Mouse (Mus musculus): ENCODE measurements around the gene Boc.

Boc gene

GRCm38 (mm10) chr16:44526689-44527088, 32.0 kb downstream of the Boc start:
- no peak for DNase-seq

DNA sequence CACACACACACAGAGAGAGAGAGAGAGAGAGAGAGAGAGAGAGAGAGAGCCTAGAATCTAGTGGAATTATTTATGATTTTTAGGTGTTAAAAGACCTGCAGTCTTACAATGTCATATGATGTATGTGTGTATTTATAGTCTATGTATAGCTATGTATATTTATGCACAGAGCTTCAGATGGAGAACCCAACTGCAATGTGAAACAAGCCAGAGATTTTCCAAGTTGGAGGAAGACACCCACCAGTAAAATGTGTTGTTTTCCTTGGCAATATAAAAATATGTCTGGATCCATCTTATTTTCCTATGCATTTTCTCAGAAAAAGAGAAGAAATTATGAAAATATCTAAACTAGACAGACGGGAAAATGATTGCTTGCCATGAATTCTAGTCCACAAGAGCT, 32.7 kb downstream of the Boc start:
- DNase-seq, result no peak

DNA sequence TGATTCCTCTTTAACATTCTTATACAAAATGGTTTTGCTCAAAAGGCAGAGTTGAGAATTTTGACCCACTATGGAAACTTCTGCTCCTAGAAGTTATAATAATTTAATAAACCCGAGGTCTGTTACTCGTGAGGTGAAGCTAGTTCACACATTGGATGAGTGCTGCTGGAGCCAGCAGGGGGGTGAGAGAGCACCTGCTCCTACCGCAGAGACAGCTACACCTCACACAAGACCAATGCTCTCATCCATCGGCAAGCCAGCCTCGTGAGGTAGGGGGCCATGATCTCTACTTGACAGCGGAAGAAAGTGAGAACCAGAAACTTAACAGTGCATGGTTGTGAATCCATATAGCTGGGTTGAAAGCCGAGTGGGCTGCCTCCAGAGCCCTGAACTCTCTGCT, 35.1 kb downstream of the Boc start:
- peak; percentile 63 for DNase-seq

DNA sequence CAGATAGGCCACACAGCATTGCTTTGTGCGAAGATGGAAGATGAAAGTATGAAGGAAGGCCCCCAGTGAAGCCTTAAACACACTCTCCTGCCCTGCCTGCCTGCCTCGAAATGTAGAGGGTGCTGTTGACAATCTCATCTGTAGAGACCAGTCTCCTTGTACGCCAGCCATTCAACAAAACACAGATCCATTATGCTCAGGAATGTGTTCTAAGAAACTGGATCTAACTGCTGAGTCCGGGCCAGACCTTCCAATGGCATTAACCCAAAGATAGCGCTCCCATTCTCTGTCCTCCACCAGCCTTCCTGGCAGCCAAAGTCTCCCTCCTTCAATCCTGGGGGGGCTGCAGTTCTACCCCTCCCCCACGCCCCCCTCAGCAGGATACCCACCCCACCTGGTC, 42.2 kb downstream of the Boc start:
- no peak for DNase-seq

DNA sequence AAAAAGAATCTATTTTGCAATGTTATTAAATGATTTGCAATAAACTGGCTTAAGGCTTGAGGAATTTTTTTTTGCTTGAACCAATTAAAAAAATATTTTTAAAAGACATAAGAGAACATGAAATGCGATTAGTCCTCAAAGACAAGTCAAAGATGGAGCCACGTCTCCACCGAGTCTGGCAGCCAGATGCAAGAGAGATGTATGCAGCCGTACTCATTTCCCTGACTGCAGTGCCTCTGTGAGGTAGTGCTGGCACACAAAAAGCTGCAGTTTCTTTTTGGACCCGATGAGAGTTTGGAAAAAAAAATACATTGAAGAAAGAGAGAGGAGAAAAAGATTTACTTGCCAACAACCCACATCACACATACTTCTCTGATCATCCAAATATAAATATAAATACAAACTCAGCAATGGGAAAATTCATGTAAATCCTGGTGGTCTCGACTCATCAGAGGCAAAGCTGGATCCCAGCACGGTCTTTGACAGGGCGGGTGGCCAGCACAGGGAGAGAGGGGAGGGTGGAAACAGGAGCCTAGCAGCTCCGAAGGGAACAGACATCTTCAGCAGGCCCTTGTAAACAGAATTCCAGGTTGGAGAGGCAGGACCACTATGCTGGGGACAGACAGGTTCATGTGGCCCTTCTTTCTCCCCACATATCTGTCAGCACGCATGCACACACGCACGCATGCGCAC, 48.0 kb downstream of the Boc start:
- no peak for DNase-seq

GRCm38 (mm10) chr16:44509458-44510344, 49.0 kb downstream of the Boc start:
- DNase-seq, result no peak

GRCm38 (mm10) chr16:44508772-44509171, 49.9 kb downstream of the Boc start:
- no peak for DNase-seq

DNA sequence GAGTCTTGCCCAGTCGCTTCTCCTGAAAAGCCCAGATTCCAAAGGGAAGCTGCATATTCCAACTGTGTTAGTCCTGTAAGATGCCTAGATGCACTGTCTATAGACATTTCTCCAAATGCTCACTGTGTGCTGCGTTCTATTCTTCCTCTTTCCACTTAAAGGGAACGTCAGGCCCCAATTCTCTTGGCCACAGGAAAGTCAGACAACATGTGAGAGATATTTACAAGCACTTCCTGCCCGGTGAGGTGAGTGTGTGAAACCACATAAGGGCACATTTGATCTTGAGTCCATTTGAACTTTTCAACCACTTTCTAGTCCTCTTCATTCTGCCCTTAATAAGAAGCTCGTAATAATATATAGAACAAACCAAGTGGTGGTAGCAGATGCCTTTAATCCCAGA, 50.7 kb downstream of the Boc start:
- no peak for DNase-seq

DNA sequence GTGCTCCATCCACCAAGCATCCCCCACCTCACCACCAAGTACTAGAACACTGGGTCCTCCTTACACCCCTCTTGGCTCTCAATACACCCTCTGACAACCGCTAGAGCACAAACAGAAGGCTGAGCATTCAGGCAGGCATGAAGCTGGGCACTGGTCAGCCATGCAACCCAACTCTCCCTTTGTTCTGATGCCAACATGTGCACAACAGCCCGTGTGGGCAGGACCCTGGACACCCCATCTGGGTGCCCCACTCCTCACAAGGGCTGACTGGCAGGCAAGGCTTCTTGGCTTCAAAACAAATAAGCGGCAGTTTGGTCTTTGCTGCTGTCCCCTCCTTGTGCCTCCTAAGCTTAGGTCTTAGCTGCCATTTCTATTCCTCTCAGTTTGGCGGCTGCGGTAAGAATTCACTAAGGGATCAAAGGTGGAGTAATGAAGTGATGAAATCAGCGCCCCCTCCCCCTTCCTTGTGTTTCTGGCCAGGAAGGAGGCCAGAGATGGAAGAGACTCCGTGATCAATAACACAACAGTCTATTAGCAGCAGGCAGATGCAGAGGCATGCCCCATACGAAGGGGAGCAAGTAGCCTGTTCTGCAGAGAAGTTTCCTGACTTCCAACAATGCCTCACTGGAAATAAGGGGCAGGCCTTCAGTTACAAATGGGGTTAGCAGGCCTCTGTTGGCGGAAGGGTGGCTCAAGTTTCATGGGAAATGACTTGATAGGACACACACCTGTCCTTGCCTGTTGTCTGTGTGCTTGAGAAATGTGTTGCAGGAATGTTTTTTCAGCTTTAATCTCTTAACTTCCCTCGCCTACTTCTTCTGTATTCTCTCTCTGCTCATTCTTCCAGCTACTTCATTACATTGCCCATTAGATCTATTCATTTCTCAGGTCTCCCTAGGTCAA, 51.4 kb downstream of the Boc start:
- DNase-seq, result no peak

GRCm38 (mm10) chr16:44505243-44505642, 53.5 kb downstream of the Boc start:
- no peak for DNase-seq

GRCm38 (mm10) chr16:44502895-44503575, 55.7 kb downstream of the Boc start:
- peak; percentile 61 for DNase-seq

DNA sequence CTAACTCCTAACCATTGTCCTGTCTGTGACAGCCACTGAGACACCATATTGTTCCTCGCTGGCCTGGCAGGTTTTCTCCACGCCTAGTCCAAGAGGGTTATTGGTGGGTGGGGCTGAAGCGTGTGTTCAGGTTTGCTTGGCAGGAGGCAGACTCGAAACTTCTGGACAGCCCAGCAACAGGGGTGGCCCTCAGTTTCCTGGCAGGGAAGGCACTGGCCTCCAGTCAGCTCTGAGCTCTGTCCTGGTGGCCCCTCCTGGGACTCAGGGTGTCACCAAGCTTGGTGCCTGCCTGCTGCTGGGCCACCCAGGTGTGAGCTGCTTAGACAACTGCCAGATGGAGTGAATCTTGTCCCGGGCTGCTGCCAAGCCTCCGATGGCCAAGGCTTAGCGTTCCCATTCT, 56.4 kb downstream of the Boc start:
- no peak for DNase-seq

DNA sequence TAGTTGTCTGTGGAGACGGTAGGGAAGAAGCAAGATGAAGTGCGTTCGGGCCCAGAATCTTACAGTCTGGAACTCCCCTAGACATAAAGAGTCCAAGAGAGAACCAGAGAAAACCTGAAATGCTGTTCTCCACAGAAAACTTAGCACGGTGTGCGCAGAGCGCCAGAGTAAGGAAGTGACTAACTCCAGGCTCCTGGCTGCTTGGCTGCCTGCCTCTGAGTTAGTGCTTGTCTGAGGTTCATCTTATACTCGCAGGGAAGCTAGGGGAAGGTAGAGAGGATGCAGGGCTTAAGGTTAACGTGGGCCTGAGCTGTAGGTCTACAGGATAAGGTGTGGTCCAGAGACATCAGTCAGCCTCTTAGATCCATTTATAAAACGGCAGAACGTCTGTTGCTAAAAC, 56.9 kb downstream of the Boc start:
- no peak for DNase-seq

DNA sequence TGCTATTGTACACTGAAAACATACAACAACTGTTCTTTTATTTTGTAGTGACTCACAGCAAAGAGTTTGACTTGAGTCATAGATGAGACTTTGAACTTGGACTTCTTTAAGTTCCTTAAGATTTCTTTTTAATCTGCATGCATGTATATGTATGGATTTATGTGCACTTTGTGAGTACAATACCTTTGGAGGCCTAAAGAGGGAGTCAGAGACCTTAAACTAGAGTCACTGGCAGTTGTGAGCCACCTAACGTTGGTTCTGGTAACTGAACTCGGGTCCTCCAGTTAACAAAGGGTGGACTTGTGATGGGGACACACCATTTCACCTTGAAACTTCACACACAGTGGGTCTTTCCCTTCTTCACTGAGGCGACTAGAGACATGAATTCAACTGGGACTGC, 60.2 kb downstream of the Boc start:
- no peak for DNase-seq

- DNase-seq, result no peak
These were observed 61.7 kb downstream of the Boc start for GRCm38 (mm10) chr16:44496971-44497464.

DNA sequence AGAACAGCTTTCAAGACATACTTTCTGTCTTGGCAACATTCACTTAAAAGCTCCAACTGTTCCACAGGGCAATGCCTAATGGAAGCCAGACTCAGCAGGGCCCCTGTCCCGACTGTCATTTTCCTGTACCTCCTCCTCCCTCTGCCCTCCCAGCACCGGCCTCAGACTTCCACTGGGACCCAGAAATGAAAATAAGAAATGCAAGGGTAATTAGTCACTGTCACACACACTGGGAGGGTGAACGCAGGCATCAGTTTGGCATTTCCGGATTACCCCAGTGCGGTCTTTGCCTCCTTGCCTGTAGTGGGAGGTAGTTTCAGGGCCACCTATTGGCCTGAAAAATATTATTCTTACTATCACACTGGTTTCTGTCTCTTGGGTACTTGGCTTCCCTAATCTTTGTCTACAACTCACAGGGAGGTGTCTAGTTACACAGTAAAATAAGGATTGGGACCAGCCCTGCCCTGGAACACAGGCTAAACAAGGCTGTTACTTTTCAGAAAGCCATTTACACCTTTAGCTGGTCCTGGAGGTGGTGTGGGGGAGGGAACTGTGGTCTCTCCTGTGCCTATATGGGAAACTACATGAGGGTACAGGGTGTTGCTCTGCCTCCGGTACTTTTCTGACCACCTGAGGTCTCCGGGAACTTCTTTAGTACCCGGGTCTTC, 64.1 kb downstream of the Boc start:
- DNase-seq, result peak; percentile 71

DNA sequence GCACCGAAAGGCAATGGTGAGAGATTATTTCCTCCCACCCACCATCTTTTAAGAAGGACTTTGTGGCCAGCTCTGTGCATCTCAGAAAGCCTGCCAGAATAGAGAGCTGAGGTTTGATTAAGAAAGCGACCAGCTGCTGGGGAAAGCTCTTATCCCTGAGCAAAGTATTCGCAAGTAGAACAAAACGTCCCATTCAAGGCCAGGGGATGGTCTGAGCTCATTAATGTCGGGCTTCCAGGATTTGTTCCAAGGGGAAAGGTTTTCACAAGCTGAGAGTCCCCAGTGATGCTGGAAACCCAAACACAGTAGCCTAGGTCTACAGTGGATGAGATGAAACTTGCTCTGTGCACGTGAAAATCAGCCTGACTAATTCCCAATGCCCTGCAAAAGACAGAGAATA, 64.8 kb downstream of the Boc start:
- DNase-seq, result no peak

DNA sequence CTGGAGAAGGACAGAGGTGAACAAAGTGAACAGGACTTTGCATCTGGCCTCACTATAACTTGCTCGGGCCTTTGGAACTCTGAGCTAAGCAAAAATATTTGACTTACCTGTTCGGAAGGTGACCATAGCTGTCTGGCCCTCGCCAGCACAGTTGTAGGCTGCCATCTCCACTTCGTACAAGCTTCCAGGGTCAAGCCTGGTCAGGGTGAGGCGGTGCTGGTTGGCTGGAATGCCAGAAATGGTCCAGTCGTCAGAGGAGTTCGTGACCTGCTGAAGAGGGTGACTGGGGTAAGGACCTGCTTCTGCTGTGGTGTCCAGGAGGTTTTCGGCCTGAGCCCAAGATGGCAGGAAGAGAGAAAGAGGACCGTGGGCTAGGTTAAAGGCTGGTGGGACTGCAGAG, 66.0 kb downstream of the Boc start:
- no peak for DNase-seq

DNA sequence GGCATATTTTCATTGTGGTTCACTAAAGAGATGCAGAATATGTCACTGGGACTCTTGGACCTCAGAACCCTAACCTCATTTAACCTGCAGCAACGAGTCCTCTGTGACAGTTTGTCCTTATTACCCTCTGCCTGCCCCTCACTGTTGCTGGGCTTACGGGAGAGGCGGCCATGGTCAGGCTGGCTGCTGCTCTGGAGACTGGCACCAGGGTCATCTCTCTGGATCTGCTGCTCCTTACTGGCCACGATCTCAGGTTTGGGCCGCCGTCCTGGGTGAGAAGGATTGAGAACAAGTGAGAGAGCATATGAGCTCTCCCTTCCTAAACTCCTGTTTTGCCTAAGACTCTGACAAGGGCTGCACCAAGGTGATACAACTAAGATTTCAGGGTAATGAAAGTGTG, 66.5 kb downstream of the Boc start:
- no peak for DNase-seq

DNA sequence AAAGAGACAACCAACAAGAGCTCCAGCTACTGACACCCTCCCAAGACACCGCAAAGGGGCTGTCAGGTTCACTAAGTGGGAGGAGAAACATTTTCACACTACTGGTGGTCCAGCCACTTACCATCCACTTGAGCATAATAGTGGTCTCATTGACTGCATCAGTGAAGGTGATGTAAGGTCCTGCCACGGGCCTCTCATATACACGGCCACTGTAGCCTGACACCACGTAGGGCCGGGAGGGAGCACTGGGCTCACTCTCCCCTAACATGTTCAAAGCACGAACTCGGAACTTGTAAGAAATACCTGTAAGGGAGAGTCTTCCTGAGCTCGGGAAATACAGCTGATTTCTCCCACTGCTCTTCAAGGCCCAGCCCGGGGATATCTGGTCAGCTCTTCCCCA, 67.6 kb downstream of the Boc start:
- no peak for DNase-seq

GRCm38 (mm10) chr16:44487194-44487593, 71.5 kb downstream of the Boc start:
- DNase-seq, result peak; percentile 8

- DNase-seq, result peak; percentile 2
These were observed 72.1 kb downstream of the Boc start for GRCm38 (mm10) chr16:44486612-44487011.

Measured in cerebellum, adult 11 months (tissue).